Mouse (Mus musculus): ENCODE data around the gene Ttc34. TPM values are rescaled to one million over a fixed set of nuclear protein-coding genes. Genes with fewer than 3 reads are reported as not detected.
A peak's percentile ranks its signal among the peaks of the same experiment; 100 is the strongest.

The Ttc34 gene
- polyA plus RNA-seq, 1 experiment from 2014 or later: 0.59 TPM

DNA sequence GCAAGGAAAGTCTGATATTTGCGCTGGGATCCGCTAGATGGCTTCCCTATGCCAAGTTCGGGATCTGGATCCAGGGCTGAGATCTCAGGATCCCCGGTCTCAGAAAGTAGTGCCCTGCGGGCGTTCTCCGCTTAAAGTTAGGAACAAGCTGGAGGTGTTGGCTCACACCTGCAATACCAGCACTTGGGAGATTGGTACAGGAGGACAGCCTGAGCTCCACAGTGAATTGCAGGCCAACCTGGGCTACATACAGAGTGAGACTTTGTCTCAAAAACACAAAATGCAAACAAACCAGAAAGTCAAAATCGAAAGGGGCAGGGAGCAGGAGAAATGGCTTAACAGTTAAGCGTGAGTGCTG is 19.2 kb downstream of the Ttc34 start:
- H3K4me2 ChIP-seq (replicated peaks; ENCODE audit: low read depth, low read length): peak overlapping the region; percentile 90
- peak; percentile 33; the same call in 1 of the 2 replicates for ATAC-seq (ENCODE audit: low FRiP score, low TSS enrichment)
- H3K9me3 ChIP-seq (ENCODE audit: low read length): no peaks in the 10 kb centered on the region
- H3K4me1 ChIP-seq (ENCODE audit: insufficient read depth, low read length): peaks cover 3% of the 10 kb centered on the region; the same call in 1 of the 2 replicates
- peak overlapping the region; percentile 14 for H3K9ac ChIP-seq (replicated peaks; ENCODE audit: low read length)
- H3K4me3 ChIP-seq (ENCODE audit: low read length): peak overlapping the region; percentile 53
- H3K27me3 ChIP-seq (ENCODE audit: insufficient read depth, low read length): peaks cover 40% of the 10 kb centered on the region
- H3K27ac ChIP-seq (ENCODE audit: low read length): no peak overlapping the region
- no peaks in the 10 kb centered on the region for H3K36me3 ChIP-seq (ENCODE audit: insufficient read depth, low read length)
- 14% methylated on average over 9 of the region's 9 CpGs for WGBS

GRCm38 (mm10) chr4:154856882-154857281 is 19.6 kb downstream of the Ttc34 start:
- Histone ChIP-seq H3K4me1 (ENCODE audit: insufficient read depth, low read length) (peaks cover 3% of the 10 kb centered on the region; the same call in 1 of the 2 replicates), H3K4me2 (replicated peaks; ENCODE audit: low read depth, low read length) (peak overlapping the region; percentile 90), H3K9me3 (ENCODE audit: low read length) (no peaks in the 10 kb centered on the region), H3K9ac (replicated peaks; ENCODE audit: low read length) (no peak overlapping the region), H3K27me3 (ENCODE audit: insufficient read depth, low read length) (peaks cover 40% of the 10 kb centered on the region), H3K27ac (ENCODE audit: low read length) (no peak overlapping the region), H3K36me3 (ENCODE audit: insufficient read depth, low read length) (no peaks in the 10 kb centered on the region), H3K4me3 (ENCODE audit: low read length) (peak overlapping the region; percentile 53)
- 88% methylated on average over 7 of the region's 7 CpGs for WGBS
- no peak for ATAC-seq (ENCODE audit: low FRiP score, low TSS enrichment)

- H3K9ac ChIP-seq (replicated peaks; ENCODE audit: low read length): no peak overlapping the region
- no peak for ATAC-seq (ENCODE audit: low FRiP score, low TSS enrichment)
- WGBS: 84% methylated on average over 10 of the region's 10 CpGs
- no peak overlapping the region for H3K4me3 ChIP-seq (ENCODE audit: low read length)
- no peaks in the 10 kb centered on the region for H3K9me3 ChIP-seq (ENCODE audit: low read length)
- peaks cover 3% of the 10 kb centered on the region; the same call in 1 of the 2 replicates for H3K4me1 ChIP-seq (ENCODE audit: insufficient read depth, low read length)
- H3K36me3 ChIP-seq (ENCODE audit: insufficient read depth, low read length): no peaks in the 10 kb centered on the region
- H3K27ac ChIP-seq (ENCODE audit: low read length): no peak overlapping the region
- peaks cover 40% of the 10 kb centered on the region for H3K27me3 ChIP-seq (ENCODE audit: insufficient read depth, low read length)
- no peak overlapping the region for H3K4me2 ChIP-seq (replicated peaks; ENCODE audit: low read depth, low read length)
These were observed 20.3 kb downstream of the Ttc34 start for GRCm38 (mm10) chr4:154857366-154858240.

- Histone ChIP-seq H3K27ac (ENCODE audit: low read length) (no peak overlapping the region), H3K36me3 (ENCODE audit: insufficient read depth, low read length) (no peaks in the 10 kb centered on the region), H3K27me3 (ENCODE audit: insufficient read depth, low read length) (peaks cover 38% of the 10 kb centered on the region), H3K4me2 (replicated peaks; ENCODE audit: low read depth, low read length) (no peak overlapping the region), H3K9me3 (ENCODE audit: low read length) (no peaks in the 10 kb centered on the region), H3K9ac (replicated peaks; ENCODE audit: low read length) (no peak overlapping the region), H3K4me1 (ENCODE audit: insufficient read depth, low read length) (peaks cover 3% of the 10 kb centered on the region; the same call in 1 of the 2 replicates), H3K4me3 (ENCODE audit: low read length) (no peak overlapping the region)
- ATAC-seq (ENCODE audit: low FRiP score, low TSS enrichment): no peak
- WGBS: 77% methylated on average over 3 of the region's 3 CpGs
These were observed 21.3 kb downstream of the Ttc34 start for GRCm38 (mm10) chr4:154858601-154859000.

DNA sequence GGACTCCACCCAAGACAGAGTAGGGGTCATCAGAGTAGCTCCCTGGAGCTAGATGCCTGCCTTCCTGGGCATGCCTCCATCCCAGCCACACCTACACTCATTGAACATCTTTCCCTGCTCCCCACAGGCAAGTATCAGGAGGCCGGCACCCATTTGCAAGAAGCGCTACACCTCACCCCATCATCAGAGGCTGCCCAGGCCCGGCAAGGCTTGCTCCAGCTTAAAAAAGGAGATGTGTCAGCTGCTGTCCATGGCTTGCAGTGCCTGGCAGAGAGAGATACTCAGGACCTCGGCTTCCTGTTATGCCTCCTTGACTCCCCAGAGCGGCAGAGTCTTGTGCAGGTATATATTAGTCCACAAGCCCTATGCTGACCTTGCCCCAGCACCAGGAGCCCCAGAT is 24.7 kb downstream of the Ttc34 start:
- Histone ChIP-seq H3K4me2 (replicated peaks; ENCODE audit: low read depth, low read length) (no peak overlapping the region), H3K4me1 (ENCODE audit: insufficient read depth, low read length) (0 out of 2 replicates have a peak, but pooled peaks cover 7% of the 10 kb centered on the region), H3K27me3 (ENCODE audit: insufficient read depth, low read length) (peaks cover 4% of the 10 kb centered on the region; the same call in 1 of the 2 replicates), H3K9me3 (ENCODE audit: low read length) (no peaks in the 10 kb centered on the region), H3K4me3 (ENCODE audit: low read length) (no peak overlapping the region), H3K36me3 (ENCODE audit: insufficient read depth, low read length) (no peaks in the 10 kb centered on the region), H3K9ac (replicated peaks; ENCODE audit: low read length) (no peak overlapping the region), H3K27ac (ENCODE audit: low read length) (no peak overlapping the region)
- ATAC-seq (ENCODE audit: low FRiP score, low TSS enrichment): no peak
- 78% methylated on average over 5 of the region's 5 CpGs for WGBS

GRCm38 (mm10) chr4:154863436-154863935 is 26.2 kb downstream of the Ttc34 start:
- H3K27ac ChIP-seq (ENCODE audit: low read length): 0 out of 2 replicates have a peak overlapping the region, but pooled peaks have one; percentile 77
- H3K9me3 ChIP-seq (ENCODE audit: low read length): no peaks in the 10 kb centered on the region
- no peak for ATAC-seq (ENCODE audit: low FRiP score, low TSS enrichment)
- no peak overlapping the region for H3K4me3 ChIP-seq (ENCODE audit: low read length)
- H3K36me3 ChIP-seq (ENCODE audit: insufficient read depth, low read length): no peaks in the 10 kb centered on the region
- WGBS: 88% methylated on average over 3 of the region's 3 CpGs
- H3K9ac ChIP-seq (replicated peaks; ENCODE audit: low read length): no peak overlapping the region
- H3K27me3 ChIP-seq (ENCODE audit: insufficient read depth, low read length): no peaks in the 10 kb centered on the region
- H3K4me1 ChIP-seq (ENCODE audit: insufficient read depth, low read length): 0 out of 2 replicates have a peak, but pooled peaks cover 7% of the 10 kb centered on the region
- no peak overlapping the region for H3K4me2 ChIP-seq (replicated peaks; ENCODE audit: low read depth, low read length)

DNA sequence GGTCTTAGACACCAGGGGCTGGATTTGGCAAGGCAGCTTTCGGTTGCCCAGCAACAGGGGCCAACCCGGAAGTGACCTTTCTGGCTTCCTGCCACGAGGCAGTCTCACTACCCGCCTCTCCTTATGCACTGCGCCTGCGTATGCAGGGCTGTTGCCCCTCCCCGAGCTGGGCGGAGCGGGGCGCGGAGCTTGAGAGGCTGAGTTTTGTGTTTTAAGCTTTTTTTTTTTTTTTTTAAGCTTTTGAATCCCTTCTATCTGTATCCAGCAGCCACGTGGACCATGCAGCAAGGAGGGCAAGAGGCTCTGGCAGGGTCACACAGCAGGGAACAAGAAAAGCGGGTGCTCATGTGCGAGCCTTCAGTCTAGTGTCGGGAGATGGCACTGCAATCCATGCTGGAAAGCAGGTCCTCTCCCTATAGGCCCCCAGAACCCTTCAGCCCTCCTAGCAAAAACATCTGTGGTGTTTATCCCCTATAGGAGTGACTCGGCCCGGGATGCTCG is 27.1 kb downstream of the Ttc34 start:
- under 1% methylated on average over 18 of the region's 18 CpGs for WGBS
- H3K4me3 ChIP-seq (ENCODE audit: low read length): peak overlapping the region; percentile 45
- no peaks in the 10 kb centered on the region for H3K36me3 ChIP-seq (ENCODE audit: insufficient read depth, low read length)
- peak overlapping the region; percentile 77 for H3K27ac ChIP-seq (ENCODE audit: low read length)
- H3K4me2 ChIP-seq (replicated peaks; ENCODE audit: low read depth, low read length): peak overlapping the region; percentile 60
- peak; percentile 91 for ATAC-seq (ENCODE audit: low FRiP score, low TSS enrichment)
- H3K4me1 ChIP-seq (ENCODE audit: insufficient read depth, low read length): 0 out of 2 replicates have a peak, but pooled peaks cover 7% of the 10 kb centered on the region
- H3K9me3 ChIP-seq (ENCODE audit: low read length): no peaks in the 10 kb centered on the region
- no peaks in the 10 kb centered on the region for H3K27me3 ChIP-seq (ENCODE audit: insufficient read depth, low read length)
- H3K9ac ChIP-seq (replicated peaks; ENCODE audit: low read length): peak overlapping the region; percentile 58

- H3K4me1 ChIP-seq (ENCODE audit: insufficient read depth, low read length): 0 out of 2 replicates have a peak, but pooled peaks cover 7% of the 10 kb centered on the region
- H3K4me3 ChIP-seq (ENCODE audit: low read length): peak overlapping the region; percentile 45; the same call in 1 of the 2 replicates
- H3K27ac ChIP-seq (ENCODE audit: low read length): peak overlapping the region; percentile 77
- H3K9me3 ChIP-seq (ENCODE audit: low read length): no peaks in the 10 kb centered on the region
- no peaks in the 10 kb centered on the region for H3K36me3 ChIP-seq (ENCODE audit: insufficient read depth, low read length)
- H3K4me2 ChIP-seq (replicated peaks; ENCODE audit: low read depth, low read length): peak overlapping the region; percentile 60
- no peaks in the 10 kb centered on the region for H3K27me3 ChIP-seq (ENCODE audit: insufficient read depth, low read length)
- peak overlapping the region; percentile 58; the same call in 1 of the 2 replicates for H3K9ac ChIP-seq (replicated peaks; ENCODE audit: low read length)
- ATAC-seq (ENCODE audit: low FRiP score, low TSS enrichment): no peak
- WGBS: 76% methylated on average over 18 of the region's 18 CpGs
These were observed 27.9 kb downstream of the Ttc34 start for GRCm38 (mm10) chr4:154864961-154865760.

- 0 out of 2 replicates have a peak, but pooled peaks cover 7% of the 10 kb centered on the region for H3K4me1 ChIP-seq (ENCODE audit: insufficient read depth, low read length)
- no peaks in the 10 kb centered on the region for H3K27me3 ChIP-seq (ENCODE audit: insufficient read depth, low read length)
- H3K9me3 ChIP-seq (ENCODE audit: low read length): no peaks in the 10 kb centered on the region
- WGBS: 88% methylated on average over 5 of the region's 5 CpGs
- H3K27ac ChIP-seq (ENCODE audit: low read length): no peak overlapping the region
- H3K4me3 ChIP-seq (ENCODE audit: low read length): no peak overlapping the region
- no peak overlapping the region for H3K4me2 ChIP-seq (replicated peaks; ENCODE audit: low read depth, low read length)
- H3K36me3 ChIP-seq (ENCODE audit: insufficient read depth, low read length): no peaks in the 10 kb centered on the region
- no peak for ATAC-seq (ENCODE audit: low FRiP score, low TSS enrichment)
- no peak overlapping the region for H3K9ac ChIP-seq (replicated peaks; ENCODE audit: low read length)
These were observed 29.1 kb downstream of the Ttc34 start for GRCm38 (mm10) chr4:154866391-154866790.

Data from kidney, embryonic 16.5 days (tissue).